Mouse (Mus musculus): ENCODE data around the gene D230025D16Rik. TPM values are rescaled to one million over a fixed set of nuclear protein-coding genes. Genes with fewer than 3 reads are reported as not detected.

The D230025D16Rik gene
- polyA plus RNA-seq, 2 experiments from 2014 or later = 12.0 to 17.4 TPM

- no peak for ATAC-seq
These were observed 12.6 kb downstream of the D230025D16Rik start for GRCm38 (mm10) chr8:105237442-105238142.

- no peak for ATAC-seq
These were observed 16.1 kb downstream of the D230025D16Rik start for GRCm38 (mm10) chr8:105241016-105241415.

- ATAC-seq = no peak
These were observed 27.0 kb downstream of the D230025D16Rik start for GRCm38 (mm10) chr8:105251954-105252353.

GRCm38 (mm10) chr8:105252680-105253537 lies 28.0 kb downstream of the D230025D16Rik start:
- ATAC-seq = no peak

GRCm38 (mm10) chr8:105253766-105254151 lies 28.8 kb downstream of the D230025D16Rik start:
- ATAC-seq = no peak

GRCm38 (mm10) chr8:105254152-105254965 lies 29.4 kb downstream of the D230025D16Rik start:
- ATAC-seq = peak; percentile 81

GRCm38 (mm10) chr8:105254966-105255350 lies 30.0 kb downstream of the D230025D16Rik start, which contains the start of gene B3gnt9:
TSS of gene B3gnt9 (minus strand) at chr8:105255153.
- peak; percentile 38 for ATAC-seq

- ATAC-seq = no peak
These were observed 32.6 kb downstream of the D230025D16Rik start for GRCm38 (mm10) chr8:105257318-105258114.

GRCm38 (mm10) chr8:105258911-105259720 lies 34.2 kb downstream of the D230025D16Rik start:
- ATAC-seq = no peak

GRCm38 (mm10) chr8:105259721-105260320 lies 34.9 kb downstream of the D230025D16Rik start:
- no peak for ATAC-seq

GRCm38 (mm10) chr8:105260371-105261099 lies 35.6 kb downstream of the D230025D16Rik start:
- ATAC-seq = no peak

GRCm38 (mm10) chr8:105261326-105261980 lies 36.5 kb downstream of the D230025D16Rik start:
- no peak for ATAC-seq

GRCm38 (mm10) chr8:105263244-105263912 lies 38.4 kb downstream of the D230025D16Rik start:
- ATAC-seq = no peak

- ATAC-seq = peak; percentile 60
These were observed 39.4 kb downstream of the D230025D16Rik start, which contains the start of the genes Tradd and Fbxl8 for GRCm38 (mm10) chr8:105264024-105264982. TSS of gene Tradd (minus strand) at chr8:105264609. TSS of gene Fbxl8 (plus strand) at chr8:105264648.

GRCm38 (mm10) chr8:105265128-105265527 lies 40.2 kb downstream of the D230025D16Rik start:
- ATAC-seq = peak; percentile 81

GRCm38 (mm10) chr8:105266775-105267174 lies 41.8 kb downstream of the D230025D16Rik start:
- peak; percentile 52 for ATAC-seq
